Mouse (Mus musculus) cerebellum, postnatal 14 days (tissue): ENCODE data around the gene Nmb.

Experiments
- DNase-seq, 2 experiments: peaks; one replicate each; pipeline ENCODE4 v3.0.0; 2021; ENCODE audit warnings: mixed read lengths in 2 of 2

Gene Nmb

GRCm38 (mm10) chr7:80897134-80897533 is 7.7 kb downstream of the Nmb start:
- no peak for DNase-seq

GRCm38 (mm10) chr7:80894815-80895519 is 9.9 kb downstream of the Nmb start:
- no peak for DNase-seq

- peak; percentile 52 to 70 for DNase-seq
Observed at GRCm38 (mm10) chr7:80894196-80894595, 10.7 kb downstream of the Nmb start.

GRCm38 (mm10) chr7:80893753-80894129 is 11.1 kb downstream of the Nmb start:
- DNase-seq: no peak

- peak; percentile 76 to 80 for DNase-seq
Observed at GRCm38 (mm10) chr7:80893086-80893752, 11.7 kb downstream of the Nmb start.

- DNase-seq: no peak
Observed at GRCm38 (mm10) chr7:80889841-80890241, 15.0 kb downstream of the Nmb start.

GRCm38 (mm10) chr7:80889021-80889511 is 15.8 kb downstream of the Nmb start:
- peak in 1 of 2 experiments; percentile 55 for DNase-seq

- peak in 1 of 2 experiments; percentile 35 for DNase-seq
Observed at GRCm38 (mm10) chr7:80888595-80888994, 16.3 kb downstream of the Nmb start.

- DNase-seq: no peak
Observed at GRCm38 (mm10) chr7:80885666-80886065, 19.2 kb downstream of the Nmb start.

- DNase-seq: peak; percentile 69 to 75
Observed at GRCm38 (mm10) chr7:80882830-80883505, 21.9 kb downstream of the Nmb start.

- no peak for DNase-seq
Observed at GRCm38 (mm10) chr7:80875727-80876126, 29.1 kb downstream of the Nmb start.

GRCm38 (mm10) chr7:80873631-80874030 is 31.2 kb downstream of the Nmb start:
- no peak for DNase-seq

GRCm38 (mm10) chr7:80873038-80873437 is 31.8 kb downstream of the Nmb start:
- DNase-seq: no peak

GRCm38 (mm10) chr7:80868686-80869085 is 36.2 kb downstream of the Nmb start:
- DNase-seq: no peak

GRCm38 (mm10) chr7:80866514-80867147 is 38.2 kb downstream of the Nmb start:
- DNase-seq: no peak

GRCm38 (mm10) chr7:80865521-80865920 is 39.4 kb downstream of the Nmb start:
- DNase-seq: no peak

GRCm38 (mm10) chr7:80864831-80865230 is 40.0 kb downstream of the Nmb start:
- no peak for DNase-seq

GRCm38 (mm10) chr7:80864151-80864550 is 40.7 kb downstream of the Nmb start:
- no peak for DNase-seq

GRCm38 (mm10) chr7:80863520-80863919 is 41.4 kb downstream of the Nmb start:
- DNase-seq: no peak

- DNase-seq: no peak
Observed at GRCm38 (mm10) chr7:80862475-80862874, 42.4 kb downstream of the Nmb start.

GRCm38 (mm10) chr7:80860729-80861274 is 44.1 kb downstream of the Nmb start, which contains the start of gene Zscan2:
TSS of gene Zscan2 (plus strand) at chr7:80860920.
- peak; percentile 88 to 90 for DNase-seq

GRCm38 (mm10) chr7:80860227-80860626 is 44.6 kb downstream of the Nmb start:
- DNase-seq: peak; percentile 53 to 66

- peak; percentile 89 to 91 for DNase-seq
Observed at GRCm38 (mm10) chr7:80857181-80857580, 47.7 kb downstream of the Nmb start.
